Mouse (Mus musculus): ENCODE data around the gene Gm20696. TPM values are rescaled to one million over a fixed set of nuclear protein-coding genes. Genes with fewer than 3 reads are reported as not detected.

The Gm20696 gene
- polyA plus RNA-seq, 1 experiment: 1.7 TPM

GRCm38 (mm10) chr6:99344357-99344756 lies 322.2 kb downstream of the Gm20696 start:
- H3K4me1 ChIP-seq (ENCODE audit: control insufficient read depth, insufficient read depth, insufficient read length): peaks cover 5% of the 10 kb centered on the region
- no peaks in the 10 kb centered on the region for H3K27me3 ChIP-seq (ENCODE audit: control insufficient read depth, insufficient read depth, low read length)
- no peak for DNase-seq (ENCODE audit: low read depth in 1 of 2, low spot score in 2 of 2)
- no peak overlapping the region for H3K4me3 ChIP-seq (ENCODE audit: extremely low read depth, insufficient read depth, insufficient read length)
- no peak for TF ChIP-seq CTCF (IDR thresholded peaks at IDR 0.05; ENCODE audit: extremely low read depth, insufficient read depth, insufficient read length, insufficient replicate concordance)
- TF ChIP-seq POLR2A (IDR thresholded peaks at IDR 0.05; ENCODE audit: low read depth, low read length): no peak
- H3K36me3 ChIP-seq (ENCODE audit: control insufficient read depth, insufficient read depth, low read length): no peaks in the 10 kb centered on the region
- no peak overlapping the region for H3K27ac ChIP-seq (ENCODE audit: insufficient read depth, low read length)
- 95% methylated on average over 3 of the region's 3 CpGs for WGBS

- no peak overlapping the region for H3K27ac ChIP-seq (ENCODE audit: insufficient read depth, low read length)
- no peaks in the 10 kb centered on the region for H3K36me3 ChIP-seq (ENCODE audit: control insufficient read depth, insufficient read depth, low read length)
- H3K27me3 ChIP-seq (ENCODE audit: control insufficient read depth, insufficient read depth, low read length): no peaks in the 10 kb centered on the region
- H3K4me3 ChIP-seq (ENCODE audit: extremely low read depth, insufficient read depth, insufficient read length): no peak overlapping the region
- 87% methylated on average over 3 of the region's 3 CpGs for WGBS
- TF ChIP-seq POLR2A (IDR thresholded peaks at IDR 0.05; ENCODE audit: low read depth, low read length) (no peak), CTCF (IDR thresholded peaks at IDR 0.05; ENCODE audit: extremely low read depth, insufficient read depth, insufficient read length, insufficient replicate concordance) (no peak)
- DNase-seq (ENCODE audit: low read depth in 1 of 2, low spot score in 2 of 2): no peak
- peaks cover 9% of the 10 kb centered on the region for H3K4me1 ChIP-seq (ENCODE audit: control insufficient read depth, insufficient read depth, insufficient read length)
Measured at GRCm38 (mm10) chr6:99343815-99344214, 322.8 kb downstream of the Gm20696 start.

GRCm38 (mm10) chr6:99342416-99342815 lies 324.2 kb downstream of the Gm20696 start:
- WGBS: 75% methylated on average over 3 of the region's 3 CpGs
- no peaks in the 10 kb centered on the region for H3K27me3 ChIP-seq (ENCODE audit: control insufficient read depth, insufficient read depth, low read length)
- peaks cover 16% of the 10 kb centered on the region for H3K4me1 ChIP-seq (ENCODE audit: control insufficient read depth, insufficient read depth, insufficient read length)
- no peak overlapping the region for H3K27ac ChIP-seq (ENCODE audit: insufficient read depth, low read length)
- TF ChIP-seq CTCF (IDR thresholded peaks at IDR 0.05; ENCODE audit: extremely low read depth, insufficient read depth, insufficient read length, insufficient replicate concordance): no peak
- TF ChIP-seq POLR2A (IDR thresholded peaks at IDR 0.05; ENCODE audit: low read depth, low read length): no peak
- no peak for DNase-seq (ENCODE audit: low read depth in 1 of 2, low spot score in 2 of 2)
- H3K36me3 ChIP-seq (ENCODE audit: control insufficient read depth, insufficient read depth, low read length): no peaks in the 10 kb centered on the region
- no peak overlapping the region for H3K4me3 ChIP-seq (ENCODE audit: extremely low read depth, insufficient read depth, insufficient read length)

- Histone ChIP-seq H3K4me3 (ENCODE audit: extremely low read depth, insufficient read depth, insufficient read length) (no peak overlapping the region), H3K27ac (ENCODE audit: insufficient read depth, low read length) (no peak overlapping the region), H3K4me1 (ENCODE audit: control insufficient read depth, insufficient read depth, insufficient read length) (peaks cover 16% of the 10 kb centered on the region), H3K36me3 (ENCODE audit: control insufficient read depth, insufficient read depth, low read length) (no peaks in the 10 kb centered on the region), H3K27me3 (ENCODE audit: control insufficient read depth, insufficient read depth, low read length) (no peaks in the 10 kb centered on the region)
- TF ChIP-seq CTCF (IDR thresholded peaks at IDR 0.05; ENCODE audit: extremely low read depth, insufficient read depth, insufficient read length, insufficient replicate concordance) (no peak), POLR2A (IDR thresholded peaks at IDR 0.05; ENCODE audit: low read depth, low read length) (no peak)
- WGBS: 50% methylated on average over 4 of the region's 4 CpGs
- no peak for DNase-seq (ENCODE audit: low read depth in 1 of 2, low spot score in 2 of 2)
Measured at GRCm38 (mm10) chr6:99340902-99341301, 325.7 kb downstream of the Gm20696 start.

- peak overlapping the region; percentile 92 for H3K27ac ChIP-seq (ENCODE audit: insufficient read depth, low read length)
- no peaks in the 10 kb centered on the region for H3K27me3 ChIP-seq (ENCODE audit: control insufficient read depth, insufficient read depth, low read length)
- H3K4me3 ChIP-seq (ENCODE audit: extremely low read depth, insufficient read depth, insufficient read length): no peak overlapping the region
- H3K36me3 ChIP-seq (ENCODE audit: control insufficient read depth, insufficient read depth, low read length): no peaks in the 10 kb centered on the region
- TF ChIP-seq CTCF (IDR thresholded peaks at IDR 0.05; ENCODE audit: extremely low read depth, insufficient read depth, insufficient read length, insufficient replicate concordance) (no peak), POLR2A (IDR thresholded peaks at IDR 0.05; ENCODE audit: low read depth, low read length) (no peak)
- WGBS: 42% methylated on average over 10 of the region's 10 CpGs
- H3K4me1 ChIP-seq (ENCODE audit: control insufficient read depth, insufficient read depth, insufficient read length): peaks cover 19% of the 10 kb centered on the region
- no peak for DNase-seq (ENCODE audit: low read depth in 1 of 2, low spot score in 2 of 2)
Measured at GRCm38 (mm10) chr6:99339986-99340721, 326.4 kb downstream of the Gm20696 start.

- peak overlapping the region; percentile 92 for H3K27ac ChIP-seq (ENCODE audit: insufficient read depth, low read length)
- H3K36me3 ChIP-seq (ENCODE audit: control insufficient read depth, insufficient read depth, low read length): no peaks in the 10 kb centered on the region
- H3K4me3 ChIP-seq (ENCODE audit: extremely low read depth, insufficient read depth, insufficient read length): peak overlapping the region; percentile 37; the same call in 1 of the 2 replicates
Measured at GRCm38 (mm10) chr6:99339343-99339620, 327.3 kb downstream of the Gm20696 start.

GRCm38 (mm10) chr6:99338593-99339342 lies 327.8 kb downstream of the Gm20696 start:
- no peak for TF ChIP-seq POLR2A (IDR thresholded peaks at IDR 0.05; ENCODE audit: low read depth, low read length)
- no peak for TF ChIP-seq CTCF (IDR thresholded peaks at IDR 0.05; ENCODE audit: extremely low read depth, insufficient read depth, insufficient read length, insufficient replicate concordance)
- H3K27me3 ChIP-seq (ENCODE audit: control insufficient read depth, insufficient read depth, low read length): no peaks in the 10 kb centered on the region
- H3K36me3 ChIP-seq (ENCODE audit: control insufficient read depth, insufficient read depth, low read length): no peaks in the 10 kb centered on the region
- WGBS: 34% methylated on average over 9 of the region's 9 CpGs
- H3K4me3 ChIP-seq (ENCODE audit: extremely low read depth, insufficient read depth, insufficient read length): peak overlapping the region; percentile 37
- peaks cover 19% of the 10 kb centered on the region for H3K4me1 ChIP-seq (ENCODE audit: control insufficient read depth, insufficient read depth, insufficient read length)
- H3K27ac ChIP-seq (ENCODE audit: insufficient read depth, low read length): peak overlapping the region; percentile 95
- DNase-seq (ENCODE audit: low read depth in 1 of 2, low spot score in 2 of 2): no peak

More at GRCm38 (mm10) chr6:99339343-99339620, 327.3 kb downstream of the Gm20696 start:
- Histone ChIP-seq H3K4me1 (ENCODE audit: control insufficient read depth, insufficient read depth, insufficient read length) (peaks cover 19% of the 10 kb centered on the region), H3K27me3 (ENCODE audit: control insufficient read depth, insufficient read depth, low read length) (no peaks in the 10 kb centered on the region)
- WGBS: 16% methylated on average over 5 of the region's 5 CpGs
- TF ChIP-seq POLR2A (IDR thresholded peaks at IDR 0.05; ENCODE audit: low read depth, low read length): no peak
- no peak for TF ChIP-seq CTCF (IDR thresholded peaks at IDR 0.05; ENCODE audit: extremely low read depth, insufficient read depth, insufficient read length, insufficient replicate concordance)
- no peak for DNase-seq (ENCODE audit: low read depth in 1 of 2, low spot score in 2 of 2)
